Mouse (Mus musculus): Measurements from ENCODE around the gene Col23a1. TPM values are rescaled to one million over a fixed set of nuclear protein-coding genes. Genes with fewer than 3 reads are reported as not detected.
"Not testable (repeated sequence)": the region's sequence is repeated elsewhere in the genome, so short reads cannot be mapped to it uniquely, and the experiment has no call there.

Gene Col23a1
- polyA plus RNA-seq, 1 experiment from 2014 or later, result 4.4 TPM

GRCm38 (mm10) chr11:51609266-51609909 is 319.7 kb downstream of the Col23a1 start:
- Histone ChIP-seq H3K9ac (ENCODE audit: low read depth, low read length) (no peak overlapping the region), H3K27ac (ENCODE audit: low read depth, low read length) (no peak overlapping the region)
- no peak for ATAC-seq

GRCm38 (mm10) chr11:51609940-51610339 is 320.2 kb downstream of the Col23a1 start:
- H3K27ac ChIP-seq (ENCODE audit: low read depth, low read length); H3K9ac ChIP-seq (ENCODE audit: low read depth, low read length); H3K9me3 ChIP-seq (ENCODE audit: control insufficient read depth, low read length); ATAC-seq; H3K27me3 ChIP-seq (replicated peaks; ENCODE audit: control insufficient read depth, insufficient read depth, low read length); H3K36me3 ChIP-seq (ENCODE audit: control insufficient read depth, insufficient read depth, low read length); H3K4me3 ChIP-seq (ENCODE audit: low read length); H3K4me2 ChIP-seq (ENCODE audit: low read length): not testable (repeated sequence)
- peaks cover 11% of the 10 kb centered on the region for H3K4me1 ChIP-seq (ENCODE audit: control insufficient read depth, insufficient read depth, low read depth, low read length)
- WGBS, result 85% methylated on average over 5 of the region's 5 CpGs

More at GRCm38 (mm10) chr11:51609266-51609909, 319.7 kb downstream of the Col23a1 start:
- H3K9me3 ChIP-seq (ENCODE audit: control insufficient read depth, low read length), result no peaks in the 10 kb centered on the region
- no peak overlapping the region for H3K4me3 ChIP-seq (ENCODE audit: low read length)
- no peaks in the 10 kb centered on the region for H3K27me3 ChIP-seq (replicated peaks; ENCODE audit: control insufficient read depth, insufficient read depth, low read length)
- H3K4me1 ChIP-seq (ENCODE audit: control insufficient read depth, insufficient read depth, low read depth, low read length), result peaks cover 17% of the 10 kb centered on the region
- H3K36me3 ChIP-seq (ENCODE audit: control insufficient read depth, insufficient read depth, low read length), result peaks cover 1% of the 10 kb centered on the region; the same call in 1 of the 2 replicates
- no peak overlapping the region for H3K4me2 ChIP-seq (ENCODE audit: low read length)
- WGBS, result 84% methylated on average over 3 of the region's 3 CpGs

DNA sequence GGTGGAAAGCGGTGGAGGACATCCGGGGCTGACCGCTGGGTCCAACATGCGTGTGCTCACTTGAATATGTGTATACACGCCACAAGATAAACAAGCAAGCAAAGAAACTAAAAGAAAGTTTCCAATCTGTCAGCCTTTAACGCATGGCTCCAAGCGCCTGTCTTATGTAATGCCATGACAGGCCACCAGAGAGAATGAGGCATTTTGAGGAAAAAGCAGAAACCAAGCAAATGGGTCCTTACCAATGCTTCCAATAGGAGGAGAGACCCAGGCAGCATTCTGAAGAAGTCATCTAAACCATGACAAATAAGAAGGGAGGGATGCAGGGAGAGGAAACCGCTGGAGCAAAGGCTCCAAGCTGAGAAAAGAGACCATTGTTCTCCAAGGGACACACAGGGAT is 324.5 kb downstream of the Col23a1 start:
- Histone ChIP-seq H3K36me3 (ENCODE audit: control insufficient read depth, insufficient read depth, low read length) (no peaks in the 10 kb centered on the region), H3K9me3 (ENCODE audit: control insufficient read depth, low read length) (no peaks in the 10 kb centered on the region), H3K27ac (ENCODE audit: low read depth, low read length) (no peak overlapping the region), H3K9ac (ENCODE audit: low read depth, low read length) (no peak overlapping the region), H3K4me1 (ENCODE audit: control insufficient read depth, insufficient read depth, low read depth, low read length) (no peaks in the 10 kb centered on the region; the same call in 1 of the 2 replicates), H3K27me3 (replicated peaks; ENCODE audit: control insufficient read depth, insufficient read depth, low read length) (no peaks in the 10 kb centered on the region), H3K4me2 (ENCODE audit: low read length) (no peak overlapping the region), H3K4me3 (ENCODE audit: low read length) (no peak overlapping the region)
- no peak for ATAC-seq
- 80% methylated on average over 8 of the region's 8 CpGs for WGBS

GRCm38 (mm10) chr11:51615129-51615528 is 325.4 kb downstream of the Col23a1 start:
- no peak overlapping the region for H3K27ac ChIP-seq (ENCODE audit: low read depth, low read length)
- H3K4me3 ChIP-seq (ENCODE audit: low read length), result peak overlapping the region; percentile 38
- 53% methylated on average over 7 of the region's 7 CpGs for WGBS

GRCm38 (mm10) chr11:51615601-51616000 is 325.9 kb downstream of the Col23a1 start:
- Histone ChIP-seq H3K4me3 (ENCODE audit: low read length) (peak overlapping the region; percentile 38), H3K9me3 (ENCODE audit: control insufficient read depth, low read length) (no peaks in the 10 kb centered on the region), H3K27me3 (replicated peaks; ENCODE audit: control insufficient read depth, insufficient read depth, low read length) (no peaks in the 10 kb centered on the region), H3K27ac (ENCODE audit: low read depth, low read length) (no peak overlapping the region), H3K4me2 (ENCODE audit: low read length) (peak overlapping the region; percentile 66), H3K9ac (ENCODE audit: low read depth, low read length) (peak overlapping the region; percentile 60), H3K36me3 (ENCODE audit: control insufficient read depth, insufficient read depth, low read length) (no peaks in the 10 kb centered on the region), H3K4me1 (ENCODE audit: control insufficient read depth, insufficient read depth, low read depth, low read length) (peaks cover 5% of the 10 kb centered on the region)
- 6% methylated on average over 14 of the region's 14 CpGs for WGBS
- peak; percentile 28; the same call in 1 of the 2 replicates for ATAC-seq

More at GRCm38 (mm10) chr11:51615129-51615528, 325.4 kb downstream of the Col23a1 start:
- peak overlapping the region; percentile 60; the same call in 1 of the 2 replicates for H3K9ac ChIP-seq (ENCODE audit: low read depth, low read length)
- no peaks in the 10 kb centered on the region for H3K27me3 ChIP-seq (replicated peaks; ENCODE audit: control insufficient read depth, insufficient read depth, low read length)
- no peaks in the 10 kb centered on the region for H3K36me3 ChIP-seq (ENCODE audit: control insufficient read depth, insufficient read depth, low read length)
- ATAC-seq, result no peak
- no peaks in the 10 kb centered on the region; the same call in 1 of the 2 replicates for H3K4me1 ChIP-seq (ENCODE audit: control insufficient read depth, insufficient read depth, low read depth, low read length)
- no peaks in the 10 kb centered on the region for H3K9me3 ChIP-seq (ENCODE audit: control insufficient read depth, low read length)
- peak overlapping the region; percentile 66 for H3K4me2 ChIP-seq (ENCODE audit: low read length)

GRCm38 (mm10) chr11:51616113-51616512 is 326.4 kb downstream of the Col23a1 start:
- H3K4me3 ChIP-seq (ENCODE audit: low read length); H3K27me3 ChIP-seq (replicated peaks; ENCODE audit: control insufficient read depth, insufficient read depth, low read length); H3K9ac ChIP-seq (ENCODE audit: low read depth, low read length); H3K4me1 ChIP-seq (ENCODE audit: control insufficient read depth, insufficient read depth, low read depth, low read length); H3K9me3 ChIP-seq (ENCODE audit: control insufficient read depth, low read length); ATAC-seq; H3K27ac ChIP-seq (ENCODE audit: low read depth, low read length); H3K36me3 ChIP-seq (ENCODE audit: control insufficient read depth, insufficient read depth, low read length): not testable (repeated sequence)
- peak overlapping the region; percentile 66 for H3K4me2 ChIP-seq (ENCODE audit: low read length)
- WGBS, result 94% methylated on average over 7 of the region's 7 CpGs

GRCm38 (mm10) chr11:51617693-51618092 is 328.0 kb downstream of the Col23a1 start:
- no peaks in the 10 kb centered on the region for H3K27me3 ChIP-seq (replicated peaks; ENCODE audit: control insufficient read depth, insufficient read depth, low read length)
- H3K9me3 ChIP-seq (ENCODE audit: control insufficient read depth, low read length), result no peaks in the 10 kb centered on the region
- H3K4me2 ChIP-seq (ENCODE audit: low read length), result no peak overlapping the region
- H3K36me3 ChIP-seq (ENCODE audit: control insufficient read depth, insufficient read depth, low read length), result no peaks in the 10 kb centered on the region; the same call in 1 of the 2 replicates
- WGBS, result 2% methylated on average over 4 of the region's 4 CpGs
- no peak for ATAC-seq
- H3K27ac ChIP-seq (ENCODE audit: low read depth, low read length), result no peak overlapping the region
- H3K4me1 ChIP-seq (ENCODE audit: control insufficient read depth, insufficient read depth, low read depth, low read length), result peaks cover 11% of the 10 kb centered on the region
- H3K9ac ChIP-seq (ENCODE audit: low read depth, low read length), result no peak overlapping the region
- H3K4me3 ChIP-seq (ENCODE audit: low read length), result no peak overlapping the region

DNA sequence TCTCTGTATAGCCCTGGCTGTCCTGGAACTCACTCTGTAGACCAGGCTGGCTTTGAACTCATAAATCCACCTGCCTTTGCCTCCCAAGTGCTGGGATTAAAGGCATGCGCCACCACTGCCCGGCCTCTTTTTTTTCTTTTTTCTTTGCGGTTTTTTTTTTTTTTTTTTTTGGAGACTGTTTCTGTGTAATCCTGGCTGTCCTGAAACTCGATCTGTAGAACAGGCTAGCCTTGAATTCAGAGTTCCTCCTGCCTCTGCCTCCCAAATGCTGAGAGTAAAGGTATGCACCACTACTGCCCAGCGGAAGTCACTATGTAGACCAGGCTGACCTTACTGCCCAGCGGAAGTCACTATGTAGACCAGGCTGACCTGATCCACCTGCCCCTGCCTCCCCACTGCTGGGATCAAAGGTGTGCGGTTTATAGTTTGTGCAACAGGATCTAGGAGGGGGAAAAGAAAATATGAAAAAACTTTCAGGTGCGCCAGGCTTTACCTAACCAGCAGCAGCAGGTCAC is 329.2 kb downstream of the Col23a1 start:
- Histone ChIP-seq H3K4me1 (ENCODE audit: control insufficient read depth, insufficient read depth, low read depth, low read length) (peaks cover 11% of the 10 kb centered on the region), H3K9me3 (ENCODE audit: control insufficient read depth, low read length) (no peaks in the 10 kb centered on the region), H3K27ac (ENCODE audit: low read depth, low read length) (no peak overlapping the region), H3K4me2 (ENCODE audit: low read length) (peak overlapping the region; percentile 61), H3K36me3 (ENCODE audit: control insufficient read depth, insufficient read depth, low read length) (peaks cover 8% of the 10 kb centered on the region), H3K4me3 (ENCODE audit: low read length) (peak overlapping the region; percentile 80), H3K27me3 (replicated peaks; ENCODE audit: control insufficient read depth, insufficient read depth, low read length) (no peaks in the 10 kb centered on the region), H3K9ac (ENCODE audit: low read depth, low read length) (peak overlapping the region; percentile 50)
- 57% methylated on average over 8 of the region's 8 CpGs for WGBS
- no peak; the same call in 1 of the 2 replicates for ATAC-seq

DNA sequence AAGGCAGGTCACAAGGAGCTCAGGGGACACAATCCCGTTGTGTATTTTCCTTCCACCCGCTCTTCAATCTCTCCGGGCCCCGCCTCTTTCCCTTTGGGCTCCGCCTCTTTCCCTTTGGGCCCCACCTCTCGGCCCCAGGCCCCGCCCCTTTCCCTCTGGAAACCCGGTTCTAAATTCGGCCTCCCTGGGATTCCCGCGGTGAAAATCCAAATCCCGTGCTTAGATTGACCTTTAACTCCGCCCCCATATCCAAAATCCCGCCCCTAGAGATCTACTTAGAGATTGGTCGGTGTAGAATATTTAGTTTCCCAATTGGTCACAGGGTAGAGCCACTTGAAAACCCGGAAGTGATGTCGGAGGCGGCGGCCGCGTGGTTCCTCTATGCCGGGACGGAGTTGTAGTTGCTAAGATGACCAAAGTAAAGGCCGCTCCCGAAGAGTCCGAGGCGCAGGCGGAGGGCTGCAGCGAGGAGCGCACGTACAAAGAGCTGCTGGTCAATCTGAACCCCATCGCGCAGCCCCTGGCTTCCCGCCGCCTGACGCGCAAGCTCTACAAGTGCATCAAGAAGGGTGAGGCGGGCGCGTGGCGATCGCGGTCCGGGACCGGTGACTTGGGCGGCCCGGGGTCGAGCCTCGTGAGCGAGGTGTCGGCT is 329.8 kb downstream of the Col23a1 start, which contains the start of gene Nhp2:
Gene Nhp2, plus strand, starts transcription at position 327 of the 652 bp plus-strand sequence.
- H3K27ac ChIP-seq (ENCODE audit: low read depth, low read length), result peak within 1 kb of the TSS; percentile 54; the same call in 1 of the 2 replicates
- under 1% methylated on average over 51 of the region's 51 CpGs for WGBS
- peaks cover 11% of the 10 kb centered on the region for H3K4me1 ChIP-seq (ENCODE audit: control insufficient read depth, insufficient read depth, low read depth, low read length)
- no peaks in the 10 kb centered on the region for H3K27me3 ChIP-seq (replicated peaks; ENCODE audit: control insufficient read depth, insufficient read depth, low read length)
- H3K9ac ChIP-seq (ENCODE audit: low read depth, low read length), result peak within 1 kb of the TSS; percentile 76
- peaks cover 12% of the 10 kb centered on the region for H3K36me3 ChIP-seq (ENCODE audit: control insufficient read depth, insufficient read depth, low read length)
- peak; percentile 96 for ATAC-seq
- H3K4me2 ChIP-seq (ENCODE audit: low read length), result peak within 1 kb of the TSS; percentile 61
- peak within 1 kb of the TSS; percentile 80 for H3K4me3 ChIP-seq (ENCODE audit: low read length)
- no peaks in the 10 kb centered on the region for H3K9me3 ChIP-seq (ENCODE audit: control insufficient read depth, low read length)

All from hindbrain, embryonic 16.5 days (tissue).